Mouse (Mus musculus) ES-Bruce4 (cell line): ENCODE results near the gene Zfp592.

Experiments
- CTCF ChIP-seq: IDR thresholded peaks from one replicate; pipeline ENCODE4 v1.8.1; 2011; ENCODE audit warnings: low read depth, low read length
- POLR2A ChIP-seq: IDR thresholded peaks from one replicate; pipeline ENCODE4 v1.8.1; 2011; ENCODE audit warnings: low read length; ENCODE audit not compliant: insufficient read depth

DNA sequence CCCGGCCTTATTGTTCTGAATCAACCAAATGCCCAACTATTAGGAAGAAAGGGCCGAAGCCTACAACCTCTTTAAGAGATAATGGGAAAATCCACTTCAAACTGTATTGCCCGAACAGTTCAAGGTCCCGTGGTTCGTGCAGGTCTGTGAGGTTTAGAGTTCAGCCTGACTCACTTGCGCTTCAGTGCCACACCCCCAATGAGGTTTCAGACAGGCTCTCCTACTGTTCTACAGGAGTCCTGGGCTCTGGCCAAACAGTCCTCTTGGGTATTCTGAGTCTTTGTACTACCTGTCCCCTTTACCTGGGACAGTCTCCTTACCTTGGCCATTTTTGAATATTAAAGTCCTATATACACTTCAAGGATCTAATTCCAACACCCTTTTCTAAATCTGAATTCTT is 3.2 kb upstream of the Zfp592 start:
- TF ChIP-seq POLR2A (no peak), CTCF (no peak)
